Mouse (Mus musculus): ENCODE measurements around the gene 4933434E20Rik.

DNA sequence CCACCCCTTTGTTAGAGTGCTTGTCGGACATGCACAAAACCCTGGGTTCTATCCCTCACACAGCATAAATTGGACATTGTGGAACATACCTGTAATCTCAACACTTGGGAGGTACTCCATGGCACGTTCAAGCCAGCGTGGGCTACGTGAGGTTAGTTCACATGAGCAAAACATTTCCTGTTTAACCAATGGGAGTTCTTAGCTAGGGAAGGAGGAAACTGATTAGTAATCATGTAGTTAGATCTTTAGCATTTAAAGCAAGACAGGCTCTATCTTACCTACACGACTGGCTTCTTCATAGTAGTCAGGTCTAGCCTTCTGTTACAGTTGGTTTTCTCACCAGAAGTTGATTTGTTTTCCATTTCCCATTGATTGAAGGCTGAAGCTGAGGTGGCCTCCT, 34.6 kb downstream of the 4933434E20Rik start:
- TF ChIP-seq POLR2A (IDR thresholded peaks at IDR 0.05; ENCODE audit: borderline replicate concordance, insufficient read depth, low read length) (no peak), CTCF (IDR thresholded peaks at IDR 0.05; ENCODE audit: borderline replicate concordance, insufficient read depth, low read depth, low read length) (no peak)
